Mouse (Mus musculus) limb, embryonic 14.5 days (tissue): ENCODE measurements at regions not wholly inside any gene's neighbourhood (a gene's known extent, or its start where the extent isn't known, plus 50 kb on each side); places are given as distances from the start of the nearest gene placed in this dataset.

Experiments used
- ATAC-seq: fragments of 200-750 bp; cut with Nextera tagmentation; 2 replicates; pipeline ENCODE4 v1.8.0; 2017; ENCODE audit warnings: low read depth, moderate number of reproducible peaks, moderate TSS enrichment; ENCODE audit not compliant: low FRiP score
- DNase-seq: peaks from one replicate; pipeline ENCODE4 v3.0.0-alpha.2; 2015; ENCODE audit warnings: low spot score
- H3K27ac ChIP-seq: fragments of 300-500 bp; sonication (generic); replicated peaks from 2 replicates; pipeline ENCODE4 v1.5.1; 2014; ENCODE audit warnings: low read depth, mild to moderate bottlenecking, low read length, moderate library complexity, mixed read lengths
- H3K27me3 ChIP-seq: fragments of 300-500 bp; sonication (generic); 2 replicates; pipeline ENCODE4 v1.6.1; 2014; ENCODE audit warnings: low read length, mixed read lengths; ENCODE audit not compliant: control insufficient read depth, insufficient read depth
- H3K36me3 ChIP-seq: fragments of 300-500 bp; sonication (generic); 2 replicates; pipeline ENCODE4 v1.6.1; 2014; ENCODE audit warnings: mild to moderate bottlenecking, low read length, moderate library complexity, mixed read lengths; ENCODE audit not compliant: control insufficient read depth, insufficient read depth
- H3K4me1 ChIP-seq: fragments of 300-500 bp; sonication (generic); 2 replicates; pipeline ENCODE4 v1.6.1; 2014; ENCODE audit warnings: antibody characterized with exemption, low read length, mixed read lengths; ENCODE audit not compliant: control insufficient read depth, insufficient read depth
- H3K4me2 ChIP-seq: fragments of 300-500 bp; sonication (generic); replicated peaks from 2 replicates; pipeline ENCODE4 v1.6.1; 2014; ENCODE audit warnings: low read depth, mild to moderate bottlenecking, low read length, moderate library complexity; ENCODE audit not compliant: severe bottlenecking
- H3K4me3 ChIP-seq: fragments of 300-500 bp; sonication (generic); replicated peaks from 2 replicates; pipeline ENCODE4 v1.5.1; 2014; ENCODE audit warnings: low read length
- H3K9ac ChIP-seq: fragments of 300-500 bp; sonication (generic); 2 replicates; pipeline ENCODE4 v1.6.1; 2014; ENCODE audit warnings: mild to moderate bottlenecking, low read depth, low read length, moderate library complexity; ENCODE audit not compliant: severe bottlenecking
- H3K9me3 ChIP-seq: fragments of 300-500 bp; sonication (generic); 2 replicates; pipeline ENCODE4 v1.6.1; 2016; ENCODE audit warnings: low read length; ENCODE audit not compliant: control insufficient read depth
- POLR2A ChIP-seq: fragments of 200-500 bp; IDR thresholded peaks from 2 replicates; pipeline ENCODE4 v1.8.0; 2012; ENCODE audit warnings: inconsistent platforms, mild to moderate bottlenecking, moderate library complexity, borderline replicate concordance; ENCODE audit not compliant: insufficient read depth, insufficient read length; ENCODE audit errors: extremely low read depth
- WGBS: fragments of 180-500 bp; shearing (Covaris S2); extraction: QIAGEN DNeasy Blood & Tissue Kit; methylation state at CpG from one replicate; pipeline ENCODE4 v1.1.7; 2014; 5-methylcytosine and 5-hydroxymethylcytosine counted together

DNA sequence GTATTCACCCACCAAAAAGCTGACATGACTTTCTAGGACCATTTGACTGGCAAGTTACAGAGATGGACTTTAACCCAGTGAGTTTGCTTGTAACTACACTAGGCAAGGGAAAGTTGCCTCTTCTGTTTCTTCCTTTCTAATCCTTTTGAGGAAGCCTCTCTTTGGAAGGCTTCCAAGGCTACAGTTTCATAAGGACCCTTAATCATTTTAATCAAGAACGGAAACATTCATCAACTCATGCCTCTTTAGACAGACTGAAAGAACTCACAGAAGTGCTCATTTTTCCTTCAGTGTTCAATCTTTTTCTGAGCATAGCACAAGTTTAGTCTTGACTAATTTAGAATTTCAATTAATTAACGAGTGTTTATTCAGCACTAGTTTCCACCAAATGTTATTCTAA, 84.2 kb downstream of the Ddx1 start:
- DNase-seq (peak; percentile 9), ATAC-seq (no peak)
- Histone ChIP-seq H3K9me3 (no peaks in the 10 kb centered on the region), H3K36me3 (no peaks in the 10 kb centered on the region), H3K9ac (no peak overlapping the region), H3K27ac (no peak overlapping the region), H3K4me2 (no peak overlapping the region), H3K27me3 (no peaks in the 10 kb centered on the region), H3K4me1 (no peaks in the 10 kb centered on the region), H3K4me3 (no peak overlapping the region)
- WGBS: 76% methylated on average over 2 of the region's 2 CpGs
- no peak for TF ChIP-seq POLR2A

DNA sequence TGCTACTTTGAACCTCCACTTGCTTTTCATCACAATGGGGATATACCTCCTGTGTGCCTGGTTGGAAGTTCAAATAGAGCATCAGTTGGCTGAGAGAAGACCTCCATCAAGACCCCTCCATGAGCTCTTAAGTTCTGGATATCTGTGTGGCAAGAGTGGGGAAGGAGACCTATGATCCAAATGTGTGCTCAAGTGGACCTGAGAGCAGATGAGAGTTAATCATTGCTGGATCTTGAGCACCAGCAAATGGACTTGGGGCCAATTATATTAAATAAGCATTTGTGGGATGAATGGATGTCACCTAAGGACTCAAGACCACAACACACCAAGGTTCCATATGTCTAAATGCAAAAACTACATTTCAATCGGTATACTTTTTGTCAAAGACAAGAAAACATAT, 88.0 kb downstream of the Ddx1 start:
- WGBS: 94% methylated on average over 1 of the region's 1 CpGs
- no peaks in the 10 kb centered on the region for H3K9me3 ChIP-seq
- TF ChIP-seq POLR2A: no peak
- H3K27ac ChIP-seq: no peak overlapping the region
- ATAC-seq: no peak
- no peaks in the 10 kb centered on the region for H3K36me3 ChIP-seq
- H3K4me1 ChIP-seq: peaks cover 15% of the 10 kb centered on the region
- no peak overlapping the region for H3K4me3 ChIP-seq
- no peak for DNase-seq
- H3K4me2 ChIP-seq: no peak overlapping the region
- H3K9ac ChIP-seq: no peak overlapping the region
- H3K27me3 ChIP-seq: 0 out of 2 replicates have a peak, but pooled peaks cover 4% of the 10 kb centered on the region

DNA sequence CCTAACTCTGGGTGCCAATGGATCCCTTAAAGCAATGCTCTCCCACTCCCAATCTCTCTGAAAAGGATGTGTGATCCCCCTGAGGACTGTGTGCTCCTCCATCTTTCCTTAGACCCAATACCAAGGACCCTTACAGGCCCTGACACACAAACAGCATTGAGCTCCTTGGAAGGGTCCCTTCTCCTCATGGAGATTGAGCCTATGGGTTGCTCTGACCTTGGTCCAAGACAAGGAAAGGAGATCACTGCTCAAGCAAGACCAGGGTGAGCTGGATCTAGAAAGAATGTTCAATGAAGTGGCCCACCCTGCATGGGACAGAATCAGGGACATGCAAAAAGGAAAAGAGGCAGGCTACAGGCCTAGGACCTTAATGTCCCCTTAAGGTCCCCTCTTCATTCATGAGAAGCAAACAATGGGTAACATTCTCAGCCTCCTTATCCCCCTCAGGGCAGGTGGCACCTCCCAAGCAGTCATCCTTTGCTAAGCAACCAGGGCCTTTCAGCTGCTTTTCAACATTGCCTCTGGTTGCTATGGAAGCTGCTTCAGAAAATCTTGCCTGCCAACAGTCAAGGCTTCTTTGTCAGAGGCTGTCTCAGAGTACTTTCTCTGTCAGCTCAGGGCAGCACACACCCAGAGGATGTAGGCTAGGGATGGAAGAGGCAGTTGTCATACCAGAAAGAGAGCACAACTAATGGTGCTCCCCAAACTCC, 89.5 kb downstream of the Ddx1 start:
- no peak overlapping the region for H3K4me2 ChIP-seq
- no peaks in the 10 kb centered on the region for H3K9me3 ChIP-seq
- H3K4me1 ChIP-seq: peaks cover 15% of the 10 kb centered on the region
- H3K36me3 ChIP-seq: no peaks in the 10 kb centered on the region
- no peak for DNase-seq
- H3K9ac ChIP-seq: no peak overlapping the region
- no peak for ATAC-seq
- H3K27ac ChIP-seq: no peak overlapping the region
- no peak for TF ChIP-seq POLR2A
- H3K4me3 ChIP-seq: no peak overlapping the region
- H3K27me3 ChIP-seq: 0 out of 2 replicates have a peak, but pooled peaks cover 4% of the 10 kb centered on the region

DNA sequence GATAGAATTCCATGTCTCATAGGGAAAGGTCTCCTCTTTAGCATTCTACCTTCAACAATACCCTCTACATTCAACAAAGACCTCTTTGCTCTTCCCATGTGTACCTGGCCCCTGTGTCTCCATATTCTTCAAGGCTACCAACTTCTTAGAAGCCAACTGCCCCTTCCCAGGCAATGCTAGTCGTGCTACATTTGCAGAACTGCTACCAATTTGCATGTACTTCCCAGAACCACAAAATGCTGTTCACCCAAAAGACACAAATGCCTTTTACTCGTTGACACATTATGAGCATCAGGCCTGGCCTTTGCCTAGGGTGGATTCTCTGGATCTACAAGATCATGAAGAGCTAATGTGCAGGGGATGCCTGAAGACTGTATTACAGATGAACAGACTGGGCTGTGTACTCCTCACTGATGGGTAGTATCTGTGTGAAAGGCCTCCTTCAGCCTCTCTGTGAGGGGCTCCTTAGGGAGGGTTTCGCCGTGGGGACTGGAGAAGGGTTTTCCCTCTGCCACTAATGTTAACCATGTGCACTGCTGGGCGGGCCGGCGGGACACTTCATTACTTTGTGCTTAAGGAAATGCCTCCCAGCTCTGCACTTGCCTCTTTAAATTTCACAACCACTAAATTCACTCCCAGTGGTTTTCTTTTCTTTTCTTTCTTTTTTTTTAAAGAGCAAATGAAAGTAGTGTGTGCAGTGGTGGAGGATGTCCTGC, 91.2 kb downstream of the Ddx1 start:
- Histone ChIP-seq H3K4me2 (no peak overlapping the region), H3K9me3 (no peaks in the 10 kb centered on the region), H3K27ac (no peak overlapping the region), H3K4me3 (no peak overlapping the region), H3K4me1 (peaks cover 15% of the 10 kb centered on the region), H3K9ac (no peak overlapping the region), H3K27me3 (0 out of 2 replicates have a peak, but pooled peaks cover 4% of the 10 kb centered on the region), H3K36me3 (no peaks in the 10 kb centered on the region)
- WGBS: 18% methylated on average over 7 of the region's 7 CpGs
- TF ChIP-seq POLR2A: no peak
- peak; percentile 65 for ATAC-seq
- peak; percentile 52 for DNase-seq

DNA sequence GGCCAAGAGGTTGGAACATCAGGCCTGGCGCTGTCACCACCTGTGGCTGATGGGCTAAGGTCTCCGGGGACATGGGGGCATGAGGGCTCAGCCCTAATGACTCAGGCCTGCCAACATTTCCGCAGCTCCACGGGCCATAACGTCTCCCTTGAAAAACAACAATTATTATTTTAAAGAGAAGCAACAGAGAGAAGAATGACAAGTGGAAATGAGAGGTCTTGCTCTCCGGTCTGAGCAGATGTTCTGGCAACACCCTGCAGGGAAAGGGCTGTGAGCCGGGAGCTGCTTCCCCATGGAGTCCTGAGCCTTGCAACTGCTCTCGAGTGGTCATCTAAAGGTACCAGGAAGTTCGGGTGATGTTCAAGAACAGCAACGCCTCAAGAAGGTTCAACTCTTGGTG, 91.9 kb downstream of the Ddx1 start:
- Histone ChIP-seq H3K36me3 (no peaks in the 10 kb centered on the region), H3K27ac (no peak overlapping the region), H3K4me3 (no peak overlapping the region), H3K4me1 (peaks cover 15% of the 10 kb centered on the region), H3K4me2 (no peak overlapping the region), H3K27me3 (0 out of 2 replicates have a peak, but pooled peaks cover 4% of the 10 kb centered on the region), H3K9ac (no peak overlapping the region), H3K9me3 (no peaks in the 10 kb centered on the region)
- DNase-seq (no peak), ATAC-seq (no peak)
- no peak for TF ChIP-seq POLR2A
- WGBS: 58% methylated on average over 10 of the region's 10 CpGs
